Mouse (Mus musculus): Measurements from ENCODE around the gene Prkn. TPM values are rescaled to one million over a fixed set of nuclear protein-coding genes. Genes with fewer than 3 reads are reported as not detected.

Prkn gene
- total RNA-seq, 2 experiments from 2014 or later, result 1.3 TPM; not detected in 1

DNA sequence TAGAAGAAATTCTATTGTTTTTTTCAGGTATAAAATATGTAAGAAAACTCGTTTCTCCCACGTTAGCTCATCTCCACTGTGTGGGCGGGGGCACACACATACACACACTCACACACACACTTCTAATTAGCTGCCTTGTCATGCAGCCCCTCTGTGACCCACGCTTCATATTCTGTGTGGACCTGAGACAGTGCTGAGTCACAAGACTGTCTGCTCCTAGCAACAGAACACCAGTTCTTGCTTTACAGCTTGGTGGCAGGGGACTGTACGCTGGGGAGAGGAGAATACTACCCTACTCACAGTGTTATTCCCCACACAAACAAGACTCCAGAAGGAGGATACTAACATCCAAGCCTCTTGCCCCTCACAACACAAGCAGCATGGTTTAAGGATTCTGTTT is 1200.4 kb downstream of the Prkn start:
- no peak for ATAC-seq (replicated peaks; ENCODE audit: low FRiP score, poor library complexity, severe bottlenecking)

DNA sequence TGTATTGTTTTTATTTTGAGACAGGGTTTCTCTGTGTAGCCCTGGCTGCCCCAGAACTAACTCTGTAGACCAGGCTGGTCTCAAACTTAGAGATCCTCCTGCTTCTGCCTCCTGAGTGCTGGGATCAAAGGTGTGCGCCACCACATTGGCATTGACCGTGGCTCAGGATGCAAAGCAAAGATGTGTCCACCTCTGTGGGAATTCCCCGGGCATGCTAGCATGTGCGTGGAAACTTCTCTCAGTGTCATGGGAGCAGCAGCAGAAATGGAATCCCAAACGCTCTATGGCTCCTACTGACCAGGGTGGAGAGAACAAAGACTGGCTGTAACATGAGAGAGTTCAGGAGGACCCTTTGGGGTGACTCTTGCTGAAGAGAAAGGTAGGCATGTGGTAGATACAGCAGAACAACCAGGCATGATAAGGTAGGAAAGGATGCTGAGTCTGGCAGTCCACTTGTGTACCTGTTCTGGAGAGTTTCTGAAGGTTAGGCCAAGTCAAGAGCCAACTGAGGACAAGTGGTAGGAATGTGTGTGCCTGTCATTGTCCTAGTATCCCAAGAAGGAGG is 1201.0 kb downstream of the Prkn start:
- no peak for ATAC-seq (replicated peaks; ENCODE audit: low FRiP score, poor library complexity, severe bottlenecking)

DNA sequence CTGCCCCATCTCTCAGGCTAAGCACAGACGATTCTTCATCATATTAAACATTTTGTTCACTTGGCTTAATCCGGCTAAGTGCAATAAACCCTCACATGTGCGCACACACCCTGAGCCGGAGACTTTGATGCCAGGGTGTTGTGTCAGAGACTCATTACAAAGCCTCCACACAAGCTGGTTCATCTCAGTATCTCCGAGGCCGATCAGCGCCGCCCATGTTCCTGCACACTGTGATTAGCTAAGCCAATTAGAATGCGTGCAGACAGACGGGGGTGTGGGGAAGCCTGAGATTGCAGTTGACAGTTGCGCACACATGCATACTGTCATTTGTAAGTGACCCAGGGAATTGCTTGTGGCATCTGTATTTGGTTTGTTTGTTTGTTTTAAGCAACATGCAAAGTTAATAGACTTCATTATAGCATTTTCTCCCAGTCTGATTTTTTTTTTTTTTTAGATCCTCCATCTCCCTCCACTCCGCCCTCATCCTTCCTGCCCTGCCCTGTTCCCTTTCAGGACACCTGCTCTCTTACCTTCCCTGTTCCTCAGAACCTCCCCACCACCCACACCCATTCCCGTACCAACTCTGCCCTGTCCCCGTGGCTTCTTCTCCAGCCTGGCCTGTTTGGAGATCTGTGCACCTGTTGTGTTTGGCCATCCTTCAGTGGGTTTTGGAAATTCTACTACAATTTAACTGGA is 1202.5 kb downstream of the Prkn start:
- no peak for ATAC-seq (replicated peaks; ENCODE audit: low FRiP score, poor library complexity, severe bottlenecking)

DNA sequence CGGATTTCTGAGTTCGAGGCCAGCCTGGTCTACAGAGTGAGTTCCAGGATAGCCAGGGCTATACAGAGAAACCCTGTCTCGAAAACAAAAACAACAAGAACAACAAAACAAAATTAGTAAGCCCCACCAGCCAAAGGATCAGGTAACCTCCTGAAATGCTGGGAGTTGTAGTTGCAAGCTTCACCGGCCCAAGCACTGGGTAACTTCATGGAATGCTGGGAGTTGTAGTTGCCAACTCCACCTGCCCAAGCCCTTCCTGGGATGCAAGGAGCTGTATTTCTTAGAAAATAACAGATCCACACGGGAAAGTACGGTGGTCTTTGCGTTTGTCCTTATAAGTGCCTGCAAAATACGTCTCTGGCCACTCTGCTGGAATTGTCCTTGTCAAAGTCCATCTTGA is 1204.0 kb downstream of the Prkn start:
- ATAC-seq (replicated peaks; ENCODE audit: low FRiP score, poor library complexity, severe bottlenecking), result no peak

DNA sequence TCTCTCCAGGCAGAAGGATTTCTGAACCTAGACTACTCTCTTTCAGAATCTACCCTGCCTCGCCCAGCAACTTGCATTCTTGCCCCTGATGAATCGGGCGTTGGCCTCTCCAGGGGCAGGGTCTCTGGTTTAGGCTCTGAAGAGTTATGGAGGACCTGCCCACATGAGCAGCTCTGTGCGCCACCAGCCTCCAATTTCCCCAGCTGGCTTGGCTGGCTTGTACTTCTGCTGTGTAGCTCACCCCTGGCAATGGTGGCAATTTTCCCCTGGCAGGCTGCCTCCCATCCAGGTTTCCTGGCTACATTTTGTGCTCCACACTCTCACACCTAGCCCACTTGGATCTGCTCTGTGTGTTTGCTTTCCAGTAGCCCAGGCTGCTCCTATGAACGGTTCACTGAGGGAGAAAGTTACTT is 1205.7 kb downstream of the Prkn start:
- ATAC-seq (replicated peaks; ENCODE audit: low FRiP score, poor library complexity, severe bottlenecking), result no peak

DNA sequence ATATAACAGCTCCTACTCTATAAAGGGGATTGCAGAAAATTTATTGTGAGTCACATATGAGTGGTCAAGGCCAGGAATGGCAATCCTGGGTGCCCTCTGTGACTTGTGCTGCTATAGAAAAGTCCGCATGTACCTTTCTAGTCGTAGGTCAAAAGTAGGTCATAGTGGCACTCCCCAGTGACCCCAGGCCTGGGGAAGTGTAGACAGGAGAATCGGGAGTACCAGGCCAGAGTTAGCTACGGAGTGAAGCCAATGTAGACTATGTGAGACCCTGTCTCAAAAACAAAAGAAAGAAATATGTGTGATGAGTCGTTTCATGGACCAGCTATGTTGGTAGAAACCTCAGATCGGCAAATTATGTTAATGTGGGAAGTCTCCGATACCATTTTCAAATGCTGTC is 1206.8 kb downstream of the Prkn start:
- ATAC-seq (replicated peaks; ENCODE audit: low FRiP score, poor library complexity, severe bottlenecking), result no peak

DNA sequence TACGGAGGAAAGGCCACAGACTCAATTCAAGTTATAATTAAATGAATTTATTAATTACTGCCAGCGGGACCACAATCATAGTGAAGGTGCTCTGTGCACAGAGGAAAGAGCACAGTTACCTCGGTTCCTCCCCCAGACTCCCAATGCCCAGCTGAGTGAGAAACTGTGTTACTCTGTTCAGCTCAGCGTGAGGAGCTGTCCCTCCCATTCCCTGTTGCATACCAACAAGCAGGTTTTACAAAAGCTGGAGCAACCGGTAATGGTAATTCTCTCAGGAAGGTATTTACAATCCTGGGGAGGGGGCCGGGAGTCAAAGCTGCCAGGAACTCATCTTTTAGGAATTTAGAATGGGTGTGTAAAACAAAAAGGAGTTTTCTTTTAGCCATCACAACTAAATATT is 1207.3 kb downstream of the Prkn start:
- ATAC-seq (replicated peaks; ENCODE audit: low FRiP score, poor library complexity, severe bottlenecking), result no peak

DNA sequence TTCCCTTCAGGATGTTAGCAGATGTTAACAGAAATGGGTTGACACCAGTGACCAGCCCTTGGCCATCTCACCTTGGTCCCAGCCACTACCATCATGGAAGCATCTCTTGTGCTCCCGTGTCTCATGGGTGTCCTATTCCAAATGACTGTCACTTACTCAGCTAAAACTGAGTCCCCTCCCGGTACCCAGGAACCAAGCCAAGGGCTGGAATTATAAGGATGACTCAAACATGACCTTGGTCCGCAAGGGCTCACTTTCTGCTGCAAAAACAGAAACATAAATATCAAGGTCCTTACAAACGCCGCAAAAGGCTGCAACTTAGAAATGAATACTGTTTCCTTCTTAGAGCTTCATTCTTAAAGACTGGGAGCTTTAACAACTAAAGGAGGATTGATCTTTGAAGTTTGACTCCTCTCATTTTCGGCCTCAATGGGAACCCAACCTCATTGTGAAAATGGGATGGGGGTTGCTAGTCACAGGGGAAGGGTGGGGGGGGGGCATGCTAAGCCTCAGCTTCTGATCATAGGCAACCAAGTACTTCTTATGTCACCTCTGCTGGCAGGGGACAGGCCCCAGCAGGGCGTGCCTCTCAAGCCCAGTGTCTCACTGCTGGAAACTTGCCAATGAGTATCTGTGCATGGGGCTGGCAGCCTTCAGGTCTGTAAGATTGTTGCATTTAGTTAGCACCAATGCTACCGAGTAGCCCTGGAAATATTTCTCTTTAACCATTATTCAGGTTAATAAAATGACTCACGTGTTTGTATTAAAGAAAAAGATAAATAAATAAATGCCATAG is 1208.7 kb downstream of the Prkn start:
- ATAC-seq (replicated peaks; ENCODE audit: low FRiP score, poor library complexity, severe bottlenecking), result no peak

DNA sequence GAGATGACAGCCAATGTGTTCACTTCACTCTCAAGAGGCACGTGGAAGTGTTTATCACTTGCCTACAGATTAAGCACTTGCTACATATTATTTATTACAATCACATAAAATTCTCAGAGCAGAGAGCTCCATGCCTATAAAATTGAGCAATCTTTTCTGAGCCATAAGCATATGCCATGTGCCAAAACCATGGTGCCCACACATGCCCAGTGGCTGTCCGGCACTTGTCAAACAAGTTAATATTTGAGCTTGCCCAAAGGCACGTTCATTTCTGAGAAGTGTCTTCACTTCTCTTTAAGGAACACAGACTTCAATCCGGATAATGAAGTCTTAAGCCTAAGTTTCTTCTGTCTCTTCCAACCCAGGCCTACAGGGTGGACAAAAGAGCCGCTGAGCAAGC is 1210.1 kb downstream of the Prkn start:
- ATAC-seq (replicated peaks; ENCODE audit: low FRiP score, poor library complexity, severe bottlenecking), result no peak

DNA sequence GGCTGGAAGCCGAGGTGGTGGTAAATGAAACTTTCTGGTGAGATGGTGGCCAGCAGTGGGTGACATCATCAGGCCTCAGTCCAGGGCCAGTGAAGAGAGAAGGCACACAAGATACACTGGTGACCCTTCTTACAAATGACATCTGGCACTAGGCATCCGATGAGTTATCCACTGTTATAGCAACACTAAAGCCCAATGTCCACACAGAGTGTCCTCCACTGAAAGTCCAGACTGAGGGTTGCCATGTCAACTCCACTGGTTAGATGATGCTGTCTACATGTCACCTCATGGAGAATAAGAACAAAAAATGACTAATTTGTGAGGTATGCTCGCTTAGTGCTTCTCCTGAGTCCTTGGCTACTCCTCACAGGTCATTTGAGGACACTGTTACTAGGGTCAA is 1210.8 kb downstream of the Prkn start:
- ATAC-seq (replicated peaks; ENCODE audit: low FRiP score, poor library complexity, severe bottlenecking), result no peak

DNA sequence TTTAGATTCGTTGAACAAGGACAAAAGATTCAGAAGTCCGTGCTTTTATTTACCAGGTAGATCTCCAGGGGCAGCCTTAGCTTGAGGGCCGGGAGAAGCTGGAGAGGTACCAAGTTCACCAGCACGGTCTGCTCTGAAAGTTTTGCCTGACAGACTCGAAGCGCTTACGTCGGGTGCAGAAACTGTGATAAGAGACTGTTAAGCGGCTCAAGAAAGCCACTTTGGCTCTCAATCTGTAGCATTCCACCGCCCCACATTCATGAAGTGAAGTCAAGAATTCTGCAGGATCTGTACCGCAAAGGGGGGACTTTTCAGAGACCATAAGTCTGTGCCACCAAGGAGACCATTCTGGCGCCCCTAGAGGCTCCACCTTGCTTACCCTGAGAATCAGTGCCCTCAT is 1212.5 kb downstream of the Prkn start:
- no peak for ATAC-seq (replicated peaks; ENCODE audit: low FRiP score, poor library complexity, severe bottlenecking)

DNA sequence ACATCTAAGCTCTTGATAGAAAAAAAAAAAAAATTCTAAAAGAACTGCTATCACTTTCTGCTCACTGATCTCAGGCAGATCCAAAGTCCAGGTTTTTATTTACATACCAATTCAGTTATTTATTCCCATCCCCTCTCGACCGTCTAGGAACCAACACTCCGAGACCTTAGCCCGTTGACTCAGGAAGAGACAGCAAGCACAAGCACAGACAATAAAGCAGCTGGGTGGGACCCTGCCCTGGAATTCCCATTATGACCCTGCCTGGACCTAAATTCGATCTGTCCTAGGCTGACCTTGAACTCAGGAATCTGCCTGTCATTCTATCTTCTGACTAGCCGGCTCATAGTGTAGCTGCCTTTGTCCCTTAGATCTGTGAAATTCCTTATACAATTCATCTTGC is 1218.9 kb downstream of the Prkn start:
- no peak for ATAC-seq (replicated peaks; ENCODE audit: low FRiP score, poor library complexity, severe bottlenecking)

DNA sequence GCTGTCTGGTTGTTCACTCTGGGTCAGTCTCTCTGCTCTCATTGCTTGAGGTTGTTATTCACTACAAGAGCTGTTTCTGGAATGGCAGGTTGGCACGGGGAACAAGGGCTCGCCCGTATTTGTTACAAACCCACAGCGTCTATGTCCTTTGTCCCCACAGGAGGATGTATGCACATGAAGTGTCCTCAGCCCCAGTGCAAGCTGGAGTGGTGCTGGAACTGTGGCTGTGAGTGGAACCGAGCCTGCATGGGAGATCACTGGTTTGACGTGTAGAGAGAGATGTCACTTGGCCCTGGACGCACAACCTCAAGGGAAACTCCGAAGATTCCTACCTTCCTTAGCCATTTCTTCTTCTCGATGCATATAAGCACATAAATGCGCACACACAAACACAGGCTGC is 1221.2 kb downstream of the Prkn start:
- ATAC-seq (replicated peaks; ENCODE audit: low FRiP score, poor library complexity, severe bottlenecking), result no peak

DNA sequence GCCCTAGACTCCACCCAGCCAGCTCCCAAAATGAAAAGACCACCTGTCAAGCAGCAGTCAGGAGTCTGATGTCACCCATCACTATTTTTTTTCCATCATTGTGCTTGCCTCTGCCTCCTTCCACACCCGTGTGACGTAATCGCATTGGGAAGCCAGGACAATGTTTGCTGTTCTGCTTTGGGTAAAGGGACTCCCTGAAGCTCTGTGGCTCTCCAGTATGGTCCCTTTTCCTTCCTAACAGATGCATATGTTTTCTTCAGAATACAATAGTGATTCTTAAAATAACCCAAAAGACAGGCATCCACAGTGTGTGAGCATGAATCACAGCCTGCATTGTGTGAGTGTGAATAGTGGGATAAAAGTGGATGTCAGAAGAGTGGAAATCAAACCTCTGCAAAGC is 1222.7 kb downstream of the Prkn start:
- ATAC-seq (replicated peaks; ENCODE audit: low FRiP score, poor library complexity, severe bottlenecking), result no peak

DNA sequence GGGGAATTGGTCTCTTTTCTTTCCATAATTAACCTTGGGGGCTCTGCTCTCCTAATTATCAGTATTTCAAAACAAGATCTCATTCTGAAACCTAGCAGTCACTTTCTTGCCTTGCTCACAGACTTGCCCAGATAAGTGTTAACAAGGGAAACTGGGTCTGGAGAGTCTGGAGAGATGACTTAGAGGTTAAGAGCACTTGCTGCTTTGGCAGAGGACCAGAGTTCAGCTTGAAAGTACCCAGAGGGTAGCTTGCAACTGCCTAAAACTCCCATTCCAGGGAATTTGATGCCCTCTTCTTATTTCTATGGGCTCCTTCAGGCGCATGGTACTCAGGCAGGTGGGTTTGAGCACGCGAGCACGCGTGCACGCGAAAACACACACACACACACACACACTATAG is 1223.3 kb downstream of the Prkn start:
- ATAC-seq (replicated peaks; ENCODE audit: low FRiP score, poor library complexity, severe bottlenecking), result no peak

DNA sequence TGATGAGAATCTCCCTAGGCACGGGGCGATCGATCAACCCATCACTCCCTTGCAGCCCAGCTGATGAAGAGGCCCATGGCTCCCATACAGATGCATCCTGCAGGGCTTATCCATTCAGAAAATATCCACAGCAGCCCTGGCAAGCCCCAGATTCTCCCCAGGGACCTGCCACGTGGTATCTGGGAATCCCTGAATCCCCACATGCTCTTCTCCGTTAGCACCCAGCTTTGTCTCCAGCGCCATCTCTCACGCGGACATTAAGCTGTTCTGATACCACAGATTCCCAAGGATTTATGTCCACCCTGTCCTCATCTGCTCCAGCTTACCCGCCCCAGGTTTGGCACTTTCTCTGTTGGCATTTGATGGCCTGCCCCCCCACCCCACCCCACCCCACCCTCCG is 1225.9 kb downstream of the Prkn start:
- no peak for ATAC-seq (replicated peaks; ENCODE audit: low FRiP score, poor library complexity, severe bottlenecking)

DNA sequence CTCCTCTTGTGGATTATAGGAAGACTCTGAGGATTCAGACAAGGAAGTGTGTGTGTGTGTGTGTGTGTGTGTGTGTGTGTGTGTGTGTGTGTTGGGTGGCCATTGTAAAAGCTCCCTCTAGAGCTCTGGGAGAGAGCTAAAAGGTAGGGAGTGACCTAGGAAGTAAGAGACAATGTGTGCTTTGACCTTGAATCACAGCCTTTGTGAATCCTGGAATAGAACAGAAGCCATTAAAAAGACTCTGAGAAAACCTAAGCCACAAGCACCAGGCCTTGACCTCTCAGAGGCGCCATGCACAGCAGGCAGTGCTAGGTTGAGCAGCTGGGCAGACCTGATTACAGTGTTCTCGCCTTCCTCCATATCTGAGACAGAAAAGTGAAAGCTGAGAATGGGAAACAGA is 1236.6 kb downstream of the Prkn start:
- no peak for ATAC-seq (replicated peaks; ENCODE audit: low FRiP score, poor library complexity, severe bottlenecking)

DNA sequence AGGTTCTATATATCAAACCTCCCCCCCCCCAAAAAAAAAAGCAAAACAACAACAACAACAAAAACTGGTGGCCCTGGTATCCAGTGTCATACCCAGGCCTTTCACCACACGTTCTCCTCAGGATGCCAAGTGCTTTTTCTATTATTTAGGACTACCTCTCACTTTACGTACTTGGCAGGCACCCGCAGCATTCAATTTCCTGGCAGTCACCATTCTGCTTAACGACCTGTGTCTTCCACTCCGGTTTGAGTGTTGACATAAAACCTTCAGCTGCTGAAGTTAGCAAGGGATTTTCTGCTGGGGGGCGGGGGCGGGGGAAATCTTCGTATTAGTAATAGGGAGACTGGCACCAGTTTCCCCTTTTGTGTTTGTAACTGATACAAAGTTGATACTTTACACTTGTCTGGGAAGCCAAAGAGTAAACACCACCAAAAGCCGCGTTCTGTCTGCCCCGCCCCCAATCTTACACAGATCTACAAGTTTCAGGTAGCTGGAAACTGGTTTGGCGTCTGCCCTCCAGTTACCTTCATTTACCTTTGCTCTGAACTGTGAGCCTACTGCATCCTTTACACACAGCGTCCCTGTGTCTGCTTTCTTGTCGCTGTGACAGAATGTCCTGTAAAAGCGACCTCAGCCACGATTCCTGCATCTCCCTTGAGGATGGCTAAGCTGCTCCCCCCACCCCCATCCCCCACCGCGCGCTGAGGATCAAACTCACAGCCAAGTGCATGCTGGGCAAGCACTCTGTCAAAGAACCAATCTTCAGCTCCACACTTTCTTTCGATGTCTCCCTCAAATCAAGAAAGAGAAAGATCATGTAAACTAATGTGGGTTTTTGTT is 1240.7 kb downstream of the Prkn start:
- no peak for ATAC-seq (replicated peaks; ENCODE audit: low FRiP score, poor library complexity, severe bottlenecking)

DNA sequence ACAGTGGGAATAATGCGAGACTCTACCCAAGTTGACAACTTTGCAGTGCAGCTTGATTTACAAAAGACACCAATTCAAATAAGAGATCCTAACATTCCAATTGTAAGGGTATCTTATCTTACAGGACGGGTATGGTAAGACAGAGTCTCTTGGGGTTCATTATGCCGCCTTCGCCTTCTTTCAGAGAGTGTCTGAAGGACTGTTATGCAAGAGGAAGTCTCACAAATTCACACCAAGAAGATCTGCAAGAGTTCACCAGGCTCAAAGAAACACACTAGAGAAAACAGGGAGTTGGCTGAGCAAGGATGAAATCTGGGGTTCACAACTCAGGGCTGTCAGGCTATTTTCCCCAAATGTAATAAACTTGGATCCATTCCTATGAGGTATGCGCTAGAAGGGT is 1242.0 kb downstream of the Prkn start:
- no peak for ATAC-seq (replicated peaks; ENCODE audit: low FRiP score, poor library complexity, severe bottlenecking)

DNA sequence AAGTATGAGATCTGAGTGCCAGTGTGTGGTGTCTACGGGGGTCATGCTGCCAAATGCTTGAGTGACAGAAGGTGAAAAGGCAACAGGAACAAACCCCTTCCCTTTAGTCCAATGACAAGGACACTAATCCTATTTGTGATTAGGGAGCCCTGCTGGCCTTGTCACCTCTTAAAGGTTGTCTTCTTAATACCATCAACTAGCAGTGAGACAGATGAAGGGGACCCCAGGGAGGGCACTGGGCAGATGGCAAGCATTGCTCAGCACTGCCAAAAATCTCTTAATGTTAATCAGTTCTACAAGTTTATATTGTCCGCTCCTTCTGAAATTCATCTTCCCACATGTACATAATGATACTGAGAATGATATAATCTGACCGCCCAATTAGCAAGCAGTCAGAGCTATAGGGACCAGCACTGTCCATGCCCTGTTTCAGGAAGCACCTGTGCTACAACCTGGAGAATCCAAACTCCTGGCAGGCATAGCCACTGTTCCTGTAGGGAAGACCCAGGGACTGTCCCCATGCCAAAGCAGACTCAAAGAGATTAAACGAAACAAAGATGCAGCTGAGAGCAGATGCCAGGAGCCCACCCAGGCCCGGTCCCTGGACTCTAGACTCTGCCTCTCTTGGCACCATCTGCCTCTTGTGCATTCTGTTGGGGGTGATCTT is 1250.2 kb downstream of the Prkn start:
- ATAC-seq (replicated peaks; ENCODE audit: low FRiP score, poor library complexity, severe bottlenecking), result no peak

Measured in erythroid progenitor cell, adult 5-6 weeks (primary cell).